Mouse (Mus musculus) gastrocnemius, postnatal 36 days (tissue): ENCODE measurements around the gene Mroh8. TPM values are rescaled to one million over a fixed set of nuclear protein-coding genes. Genes with fewer than 3 reads are reported as not detected.
A peak's percentile ranks its signal among the peaks of the same experiment; 100 is the strongest.
"Not testable (repeated sequence)": the region's sequence is repeated elsewhere in the genome, so short reads cannot be mapped to it uniquely, and the experiment has no call there.

Experiments used
- DNase-seq, 2 experiments: peaks; one replicate each; pipeline ENCODE4 v3.0.0; 2022
- intact Hi-C: fragments of 180-260 bp; cut with DNase I; formaldehyde crosslinking; loops from one replicate; pipeline ENCODE4 v1.15.1; 2025
- total RNA-seq, 2 experiments: library from RNA; stranded (reverse); gene quantifications; 2 replicates each; pipeline ENCODE4 v1.2.3; 2021

Mroh8 gene
- total RNA-seq, 2 experiments from 2014 or later: 0.72 to 1.2 TPM

DNA sequence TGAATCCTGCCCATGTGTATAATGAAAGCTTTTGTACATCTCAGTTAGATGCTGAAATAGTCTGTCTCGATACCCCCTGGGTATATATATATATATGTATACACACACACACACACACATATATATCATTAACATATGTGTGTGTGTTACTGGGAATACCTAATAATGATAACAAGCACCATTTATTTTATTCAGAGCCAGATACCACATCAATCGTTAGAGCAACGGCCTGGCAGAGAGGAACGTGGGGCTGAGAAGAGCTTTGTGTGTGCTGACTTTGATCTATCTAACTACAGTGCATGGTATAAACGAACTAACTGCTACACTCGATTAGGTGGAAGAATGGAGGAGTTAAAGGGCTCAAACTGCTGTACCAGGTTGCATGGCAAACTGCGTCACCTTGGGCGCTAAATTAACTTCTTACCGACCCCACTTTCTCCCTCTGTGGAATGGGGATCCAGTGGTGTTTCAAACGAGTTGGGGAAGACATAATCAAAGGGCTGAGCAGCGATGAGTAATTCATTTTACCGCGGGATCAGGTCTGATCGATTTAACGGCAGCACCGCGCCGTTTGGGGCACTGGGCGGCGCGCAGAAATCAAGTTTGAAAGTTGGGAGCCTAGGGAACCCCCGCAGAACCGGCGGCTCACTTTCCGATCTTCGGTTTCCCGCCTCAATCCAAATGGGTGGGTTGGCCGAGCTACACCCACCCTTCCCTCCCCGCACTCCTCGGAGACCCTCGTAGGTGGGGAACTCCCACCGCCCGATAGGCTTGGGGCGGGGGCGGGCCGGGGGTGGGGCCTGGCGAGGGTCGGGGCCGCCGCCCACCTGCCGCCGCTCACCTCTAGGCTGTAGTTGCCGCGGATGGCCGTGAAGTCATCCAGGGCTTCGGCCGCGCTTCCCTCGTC is 75.6 kb downstream of the Mroh8 start:
- peak in 1 of 2 experiments; percentile 24 for DNase-seq

DNA sequence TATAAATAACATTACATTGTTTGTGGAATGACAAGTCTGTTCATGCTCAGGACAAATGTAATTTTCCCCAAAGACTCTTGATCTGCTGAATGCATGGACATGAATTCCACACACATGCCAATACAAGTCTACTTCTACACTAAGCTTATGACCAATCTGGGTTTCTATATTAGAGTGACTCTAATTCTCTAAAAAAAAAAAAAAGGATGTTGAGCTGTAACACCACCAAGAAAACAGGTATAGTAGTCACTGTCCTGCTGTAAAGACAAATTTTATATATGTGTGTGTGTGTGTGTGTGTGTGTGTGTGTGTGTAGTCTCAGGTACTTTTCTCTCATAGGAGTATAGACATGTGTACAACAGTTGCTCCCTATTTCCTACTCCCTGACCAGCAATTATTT is 76.3 kb downstream of the Mroh8 start:
- intact Hi-C loops: loop anchor here (5.0 kb wide), 1 partner anchor 71 kb away; no protein-coding TSS in a partner anchor
- no peak for DNase-seq

More for the DNA sequence above, 75.6 kb downstream of the Mroh8 start:
- intact Hi-C loops: loop anchor here (5.0 kb wide), 1 partner anchor 71 kb away; no protein-coding TSS in a partner anchor

DNA sequence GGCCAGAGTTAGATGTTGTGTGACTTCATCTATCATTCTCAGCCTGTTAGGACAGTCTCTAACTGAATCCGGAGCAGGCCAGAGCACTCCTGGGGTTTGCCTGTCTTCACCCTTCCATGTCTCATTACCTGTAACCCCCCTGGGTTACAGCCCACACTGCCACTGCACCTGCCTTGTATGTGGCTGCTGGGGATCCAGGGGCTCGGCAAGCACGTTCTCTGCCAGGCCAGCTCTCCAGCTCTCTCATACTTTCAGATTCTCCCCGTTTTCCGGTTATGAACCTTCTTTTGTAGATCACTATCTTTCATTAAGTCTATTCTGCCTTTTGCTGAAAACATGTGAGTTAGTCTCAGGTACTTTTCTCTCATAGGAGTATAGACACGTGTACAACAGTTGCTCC is 77.0 kb downstream of the Mroh8 start:
- intact Hi-C loops: loop anchor here (5.0 kb wide), 1 partner anchor 70 kb away; no protein-coding TSS in a partner anchor
- no peak for DNase-seq

DNA sequence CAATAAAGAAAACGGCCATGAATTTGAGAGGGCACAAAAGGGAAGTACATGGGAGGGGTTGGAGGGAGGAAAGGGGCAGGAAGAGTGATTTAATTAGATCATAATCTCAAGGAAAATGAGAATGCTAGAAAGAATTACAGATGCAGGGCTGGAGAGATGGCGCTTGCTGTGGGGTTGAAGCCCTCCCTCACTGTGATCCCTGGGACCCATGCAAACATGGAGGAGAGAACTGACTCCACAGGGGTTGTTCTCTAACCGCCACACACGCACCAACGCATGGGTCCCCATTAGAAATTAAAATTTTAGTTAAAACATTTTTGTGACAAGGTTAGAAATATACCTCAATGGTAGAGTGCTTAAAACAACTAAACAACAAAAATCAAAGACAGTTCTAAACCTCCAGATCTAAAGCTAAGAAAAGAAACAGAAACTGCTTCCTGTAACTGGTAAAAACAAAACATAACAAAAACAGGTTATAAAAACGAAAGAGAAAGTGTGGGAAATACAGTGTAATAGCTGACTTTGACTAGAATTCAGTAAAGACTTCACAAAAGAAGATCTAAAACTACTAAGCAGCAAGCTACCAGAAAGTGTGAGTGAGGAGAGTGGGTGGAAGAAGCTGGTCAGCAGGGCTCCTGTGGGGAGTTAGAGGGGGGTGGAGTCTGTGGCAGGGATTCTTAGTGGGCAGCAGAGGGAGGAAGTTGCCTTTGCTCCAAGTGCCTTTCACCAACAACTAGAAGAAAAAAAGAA is 78.1 kb downstream of the Mroh8 start:
- intact Hi-C loops: loop anchor here (5.0 kb wide), 1 partner anchor 69 kb away; no protein-coding TSS in a partner anchor
- peak in 1 of 2 experiments; percentile 5 for DNase-seq

- intact Hi-C loops, DNase-seq: not testable (repeated sequence)
Observed at GRCm38 (mm10) chr2:157198405-157198804, 80.9 kb downstream of the Mroh8 start.

DNA sequence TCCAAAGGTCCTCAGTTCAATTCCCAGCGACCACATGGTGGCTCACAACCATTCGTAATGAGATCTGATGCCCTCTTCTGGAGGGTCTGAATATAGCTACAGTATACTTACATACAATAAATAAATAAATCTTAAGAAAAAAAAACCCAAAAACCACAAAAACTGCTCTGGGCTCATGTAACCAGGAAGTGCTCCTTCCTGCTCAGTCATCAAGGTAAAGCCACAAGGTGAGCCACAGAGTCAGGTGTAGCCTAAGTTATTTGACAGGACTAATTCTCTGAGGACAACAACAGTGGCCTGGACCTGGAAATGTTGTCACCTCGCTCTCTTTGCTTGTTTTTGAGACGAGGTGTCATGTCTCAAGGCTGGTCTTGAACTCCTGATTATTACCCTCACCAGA is 88.7 kb downstream of the Mroh8 start:
- intact Hi-C loops: no loop called here
- DNase-seq: no peak

GRCm38 (mm10) chr2:157187223-157187622 is 92.1 kb downstream of the Mroh8 start:
- intact Hi-C loops: no loop called here

DNA sequence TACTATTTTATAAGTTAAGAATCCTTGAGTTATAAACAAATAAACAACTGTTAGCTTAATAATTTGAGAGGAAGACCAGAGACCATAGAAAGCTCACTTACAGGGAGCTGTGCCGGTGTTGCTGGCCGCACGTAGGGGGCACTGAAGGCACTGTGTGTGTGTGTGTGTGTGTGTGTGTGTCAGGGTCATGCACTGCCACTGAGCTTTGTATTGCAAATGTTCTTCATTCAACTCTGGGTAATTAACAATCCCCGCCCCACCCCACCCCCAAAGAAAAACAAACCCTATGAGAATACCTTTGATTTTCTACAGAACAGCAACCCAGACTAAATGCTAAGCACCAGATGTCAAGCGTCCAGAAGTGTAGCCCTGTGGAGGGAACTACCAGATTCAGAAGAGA is 92.8 kb downstream of the Mroh8 start:
- DNase-seq: no peak
- intact Hi-C loops: no loop called here

More at GRCm38 (mm10) chr2:157187223-157187622, 92.1 kb downstream of the Mroh8 start:
- DNase-seq: no peak

DNA sequence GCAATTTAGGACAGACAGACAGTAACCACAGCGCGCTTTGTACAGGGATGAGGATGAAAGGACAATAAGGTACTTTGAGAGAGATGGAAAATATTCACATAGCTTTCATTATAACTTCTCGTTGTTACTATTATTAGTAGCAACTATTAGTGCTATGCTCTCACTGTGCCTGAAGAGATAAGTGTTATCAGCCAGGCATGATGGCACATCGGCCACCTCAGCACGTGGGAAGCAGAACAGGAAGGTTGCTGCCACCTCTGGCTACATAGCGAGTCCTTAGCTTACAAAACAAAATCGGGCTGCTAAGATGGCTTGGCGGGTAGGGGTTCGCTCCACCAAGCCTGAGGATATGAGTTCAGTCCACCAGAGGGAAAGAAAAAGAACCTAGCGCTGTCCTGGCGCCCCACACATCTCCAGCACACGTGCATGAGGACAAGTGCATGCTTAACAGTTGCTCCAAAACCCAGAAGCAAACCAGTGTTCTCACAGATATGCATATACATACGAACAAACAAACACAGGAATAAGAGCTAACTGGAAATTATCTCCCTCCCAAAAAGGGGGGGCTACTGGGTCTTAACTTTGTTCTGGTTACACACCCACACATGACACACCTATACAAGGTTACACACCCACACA is 94.2 kb downstream of the Mroh8 start:
- no peak for DNase-seq
- intact Hi-C loops: no loop called here

DNA sequence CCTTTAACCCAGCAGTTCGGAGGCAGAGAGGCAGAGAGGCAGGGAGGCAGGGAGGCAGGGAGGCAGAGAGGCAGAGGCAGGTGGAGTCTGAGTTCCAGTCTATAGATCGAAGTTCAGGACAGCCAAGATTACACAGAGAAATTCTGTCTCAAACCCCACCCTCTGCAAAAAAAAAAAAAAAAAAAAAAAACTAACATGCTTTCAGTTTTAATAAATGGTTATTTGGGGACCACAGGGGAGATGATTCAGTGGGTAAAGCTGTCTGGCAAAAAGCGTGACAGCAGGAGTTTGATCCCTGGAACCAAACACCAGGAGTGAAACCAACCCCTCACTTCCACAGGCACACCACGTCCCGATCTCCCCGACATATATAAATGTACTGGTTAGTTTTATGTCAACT is 101.2 kb downstream of the Mroh8 start:
- intact Hi-C loops: no loop called here
- no peak for DNase-seq

- DNase-seq: no peak
- intact Hi-C loops: no loop called here
Observed at GRCm38 (mm10) chr2:157176248-157176647, 103.1 kb downstream of the Mroh8 start.

GRCm38 (mm10) chr2:157174416-157174815 is 104.9 kb downstream of the Mroh8 start:
- intact Hi-C loops: no loop called here

DNA sequence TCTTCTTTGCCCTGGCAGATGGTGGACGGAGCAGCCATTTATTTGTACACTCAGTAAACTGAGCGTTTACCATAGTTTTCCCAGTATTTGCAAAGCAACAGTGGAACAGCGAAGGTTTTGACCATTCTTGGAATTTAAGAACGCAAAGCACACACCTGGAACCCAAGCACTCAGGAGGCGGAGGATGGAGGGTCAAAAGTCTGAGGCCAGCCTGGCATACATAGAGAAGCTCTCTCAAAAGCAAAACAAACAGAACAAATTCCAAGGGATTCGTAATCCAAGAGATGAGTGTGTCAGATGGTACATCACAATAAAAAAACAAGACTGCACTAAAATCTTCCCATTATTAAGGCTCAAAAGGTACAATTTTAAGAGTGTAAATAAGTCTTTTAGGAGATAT is 105.8 kb downstream of the Mroh8 start:
- no peak for DNase-seq
- intact Hi-C loops: no loop called here

More at GRCm38 (mm10) chr2:157174416-157174815, 104.9 kb downstream of the Mroh8 start:
- no peak for DNase-seq

DNA sequence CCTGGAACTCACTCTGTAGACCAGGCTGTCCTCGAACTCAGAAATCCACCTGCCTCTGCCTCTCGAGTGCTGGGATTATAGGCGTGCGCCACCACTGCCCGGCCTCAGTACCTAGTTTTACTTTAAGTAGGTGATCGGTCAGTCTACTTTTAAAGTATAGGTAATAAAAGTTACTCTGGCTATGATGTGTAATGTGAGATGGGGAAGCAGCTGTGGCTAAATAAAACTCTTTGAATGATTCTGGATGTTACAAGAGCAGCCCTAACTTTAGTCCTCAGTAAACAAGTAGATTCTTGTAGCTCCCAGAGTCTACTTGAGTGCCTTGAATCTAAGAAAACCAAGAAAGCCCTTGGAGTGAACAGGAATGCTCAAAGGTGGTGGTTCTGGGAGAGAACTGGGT is 106.4 kb downstream of the Mroh8 start:
- DNase-seq: no peak
- intact Hi-C loops: no loop called here

DNA sequence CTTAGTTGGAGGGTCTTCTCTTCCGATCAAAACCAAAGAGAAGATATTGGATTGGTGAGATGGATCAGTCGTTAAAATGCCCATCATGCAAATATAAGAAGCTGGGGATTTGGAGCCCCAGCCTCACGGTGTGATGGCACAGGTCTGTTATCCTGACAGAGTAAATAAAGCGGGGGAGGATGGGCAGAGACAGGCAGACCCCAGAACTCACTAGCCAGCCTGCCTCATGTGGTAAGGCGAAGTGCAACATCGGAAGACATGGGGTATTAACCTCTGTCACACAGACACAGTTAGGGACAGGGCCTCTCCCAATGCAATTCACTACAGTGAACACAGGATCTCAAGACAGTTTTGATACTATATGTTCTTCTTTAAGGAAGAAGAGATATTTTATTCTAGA is 108.7 kb downstream of the Mroh8 start:
- DNase-seq: no peak
- intact Hi-C loops: no loop called here

- no peak for DNase-seq
- intact Hi-C loops: no loop called here
Observed at GRCm38 (mm10) chr2:157170166-157170565, 109.2 kb downstream of the Mroh8 start.

- intact Hi-C loops: no loop called here
- no peak for DNase-seq
Observed at GRCm38 (mm10) chr2:157166371-157167080, 112.8 kb downstream of the Mroh8 start.

DNA sequence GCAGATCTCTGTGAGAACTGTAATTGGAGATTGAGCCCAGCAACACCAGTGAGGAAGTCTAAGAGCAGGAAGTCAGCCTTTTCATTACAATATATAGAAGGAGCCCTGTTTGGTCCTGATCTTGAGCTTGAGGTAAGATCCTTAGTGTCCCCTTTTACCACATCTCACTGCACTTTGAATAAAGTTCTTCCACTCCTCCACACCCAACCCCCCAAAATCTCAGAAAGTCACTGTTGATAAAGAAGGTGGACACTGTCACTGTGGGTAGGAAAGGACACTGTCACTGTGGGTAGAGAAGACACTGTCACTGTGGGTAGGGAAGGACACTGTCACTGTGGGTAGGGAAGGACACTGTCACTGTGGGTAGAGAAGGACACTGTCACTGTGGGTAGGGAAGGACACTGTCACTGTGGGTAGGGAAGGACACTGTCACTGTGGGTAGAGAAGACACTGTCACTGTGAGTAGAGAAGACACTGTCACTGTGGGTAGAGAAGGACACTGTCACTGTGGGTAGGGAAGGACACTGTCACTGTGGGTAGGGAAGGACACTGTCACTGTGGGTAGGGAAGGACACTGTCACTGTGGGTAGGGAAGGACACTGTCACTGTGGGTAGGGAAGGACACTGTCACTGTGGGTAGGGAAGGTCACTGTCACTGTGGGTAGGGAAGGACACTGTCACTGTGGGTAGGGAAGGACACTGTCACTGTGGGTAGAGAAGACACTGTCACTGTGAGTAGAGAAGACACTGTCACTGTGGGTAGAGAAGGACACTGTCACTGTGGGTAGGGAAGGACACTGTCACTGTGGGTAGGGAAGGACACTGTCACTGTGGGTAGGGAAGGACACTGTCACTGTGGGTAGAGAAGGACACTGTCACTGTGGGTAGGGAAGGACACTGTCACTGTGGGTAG is 113.8 kb downstream of the Mroh8 start:
- intact Hi-C loops, DNase-seq: not testable (repeated sequence)

- intact Hi-C loops: no loop called here
- DNase-seq: no peak
Observed at GRCm38 (mm10) chr2:157164101-157164500, 115.2 kb downstream of the Mroh8 start.
